In the genomic region with DNA sequence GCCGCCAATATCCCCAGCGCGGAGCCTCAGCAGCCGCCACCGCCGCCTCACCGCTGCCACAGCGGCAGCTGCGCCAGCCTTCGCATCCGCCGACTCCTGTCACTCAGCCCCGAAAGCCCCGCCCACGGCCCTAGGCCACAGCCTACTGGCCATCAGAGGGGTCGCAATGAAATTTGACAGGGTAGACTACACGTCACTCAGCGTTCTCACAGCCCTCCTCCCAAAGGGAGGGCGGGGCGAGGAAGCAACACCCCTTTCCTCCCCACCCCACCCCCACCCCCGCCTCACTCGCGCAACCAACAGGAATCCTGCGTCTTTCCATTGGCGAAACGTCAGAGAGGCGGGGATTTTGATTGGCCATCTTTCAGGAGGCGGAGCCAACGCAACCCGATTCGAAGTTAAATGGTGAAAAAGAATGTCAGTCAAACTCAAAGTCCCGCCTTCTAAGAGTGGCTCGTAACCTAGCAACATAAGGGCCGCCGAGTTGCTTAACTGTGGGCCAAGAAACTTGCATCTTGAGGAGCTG, we compare ENCODE assay signal across 8 mouse cellular contexts. TPM values are rescaled to one million over a fixed set of nuclear protein-coding genes. Genes with fewer than 3 reads are reported as not detected.
DNase-seq lines count a peak whose midpoint lies in the region; ATAC-seq and TF ChIP-seq lines count a peak whose summit lies in the region.

Tpcn1 (minus strand) TSS at position 105 of the 526 bp plus-strand sequence.
Iqcd (plus strand) TSS at position 448 of the 526 bp plus-strand sequence.

- peak within 1 kb of the TSS; percentile 72 for H3K4me3 ChIP-seq in cortical plate, adult 2 months (ENCODE audit: insufficient read depth, low read length)

- DNase-seq in gastrocnemius, postnatal 10 days, result peak; percentile 99
- peak; percentile 99 to 100 for DNase-seq in left cerebral cortex, postnatal 10 days (ENCODE audit: extremely low spot score in 1 of 2, low spot score in 2 of 2)
- peak; percentile 99 for DNase-seq in right cerebral cortex, postnatal 25 days
- DNase-seq in urinary bladder, postnatal 4 days (ENCODE audit: low spot score in 2 of 2), result peak; percentile 99

- TF ChIP-seq CTCF in cortical plate, adult 2 months (IDR thresholded peaks at IDR 0.05; ENCODE audit: extremely low read depth, insufficient read depth, low read length), result no peak

- peak; percentile 92 for TF ChIP-seq POLR2A in cortical plate, adult 2 months (IDR thresholded peaks at IDR 0.05; ENCODE audit: extremely low read depth, insufficient read depth, low read length)

- intact Hi-C loops in left cerebral cortex, postnatal 10 days (cut with DNase I), result no loop called here

- ATAC-seq in activated CD4-positive, CD25-positive, alpha-beta regulatory T cell, adult 4 months, result peak; percentile 94
- ATAC-seq in inflammation-experienced regulatory T-cells, adult 6 months, result peak; percentile 91
- peak; percentile 88 for ATAC-seq in megakaryocyte-erythroid progenitor cell, adult 5-6 weeks (replicated peaks; ENCODE audit: low FRiP score, low TSS enrichment, poor library complexity, severe bottlenecking)

- H3K4me1 ChIP-seq in cortical plate, adult 2 months (ENCODE audit: control insufficient read depth, insufficient read depth, low read length), result no peaks in the 10 kb centered on the region

- peak within 1 kb of the TSS; percentile 60 for H3K27ac ChIP-seq in cortical plate, adult 2 months (ENCODE audit: insufficient read depth, low read length)

RNA-seq across cellular contexts. Expression of gene Tpcn1, which starts in this region (rescaled TPM):
- 10 to 100 TPM; 10.9 to 13.0 TPM for polyA plus RNA-seq in activated CD4-positive, CD25-positive, alpha-beta regulatory T cell, adult 4 months (2017; shearing (Covaris generic))
- 37.9 and 40.0 TPM in 2 replicates for polyA plus RNA-seq in cortical plate, adult 2 months (2012; rRNA removed)
- total RNA-seq in gastrocnemius, postnatal 10 days (2021), result 10 to 100 TPM; 67.1 to 71.2 TPM
- polyA plus RNA-seq in inflammation-experienced regulatory T-cells, adult 6 months (2017; shearing (Covaris generic)), result 10 to 100 TPM in 2 of 3 experiments, 1 to 10 TPM in 1; 6.4 to 15.8 (median 12.6) TPM
- 10 to 100 TPM; 39.2 to 45.2 TPM for total RNA-seq in left cerebral cortex, postnatal 10 days (2021)
- 71.7 and 84.7 TPM in 2 replicates for total RNA-seq in megakaryocyte-erythroid progenitor cell, adult 5-6 weeks (2014; fragmentation: Nextera tagmentation)
- total RNA-seq in megakaryocyte-erythroid progenitor cell, adult 5-6 weeks (2017), result 16.0 and 19.1 TPM in 2 replicates

RNA-seq across cellular contexts. Expression of gene Iqcd, which starts in this region (rescaled TPM):
- polyA plus RNA-seq in activated CD4-positive, CD25-positive, alpha-beta regulatory T cell, adult 4 months (2017; shearing (Covaris generic)), result under 1 TPM; 0.41 to 0.70 TPM
- 1.5 and 2.5 TPM in 2 replicates for polyA plus RNA-seq in cortical plate, adult 2 months (2012; rRNA removed)
- total RNA-seq in gastrocnemius, postnatal 10 days (2021), result under 1 TPM; 0.40 to 0.50 TPM
- polyA plus RNA-seq in inflammation-experienced regulatory T-cells, adult 6 months (2017; shearing (Covaris generic)), result under 1 TPM in 1 of 3 experiments, not detected in 2; 0.91 TPM
- total RNA-seq in left cerebral cortex, postnatal 10 days (2021), result under 1 TPM; 0.36 to 0.47 TPM
- total RNA-seq in megakaryocyte-erythroid progenitor cell, adult 5-6 weeks (2014; fragmentation: Nextera tagmentation), result 6.4 and 9.0 TPM in 2 replicates
- total RNA-seq in megakaryocyte-erythroid progenitor cell, adult 5-6 weeks (2017), result 6.3 and 7.9 TPM in 2 replicates

Comparison
In these comparisons a context has a peak if more than half of its experiments do, and no peak if none do; other contexts are left out.
1. Peak in every context shown above with its lines: DNase-seq, ATAC-seq, H3K4me3 ChIP-seq and H3K27ac ChIP-seq.
2. RNA of gene Iqcd (total RNA-seq): 6.3 to 9.0 TPM in megakaryocyte-erythroid progenitor cell, adult 5-6 weeks; 0.40 to 0.50 TPM in gastrocnemius, postnatal 10 days and 0.36 to 0.47 TPM in left cerebral cortex, postnatal 10 days; every median in the first group is over 4 times any median in the second.